Mouse (Mus musculus): ENCODE measurements around the gene Cacna1e. TPM values are rescaled to one million over a fixed set of nuclear protein-coding genes. Genes with fewer than 3 reads are reported as not detected.

Gene Cacna1e
- polyA plus RNA-seq, 1 experiment from 2014 or later, result 1.8 TPM

DNA sequence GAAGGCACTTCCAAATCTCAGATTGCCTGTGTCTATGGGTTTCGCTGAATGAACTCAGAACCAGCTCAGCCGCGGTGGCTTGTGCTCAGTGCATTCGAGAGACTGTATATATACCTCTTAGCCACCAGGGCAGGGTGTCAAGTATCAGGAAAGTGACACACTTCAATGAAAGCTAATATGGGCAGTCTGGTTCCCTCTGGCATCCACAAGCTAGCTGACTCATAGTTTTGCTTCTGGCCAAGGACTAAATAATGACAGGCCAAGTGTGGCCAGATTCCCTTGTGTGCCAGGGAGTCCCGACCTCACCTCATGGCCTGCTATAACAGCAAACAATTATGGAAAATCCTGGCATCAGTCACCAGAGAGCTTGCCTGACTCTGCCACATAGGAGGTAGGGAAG lies 422.8 kb downstream of the Cacna1e start:
- Histone ChIP-seq H3K4me3 (no peak overlapping the region), H3K4me2 (replicated peaks) (no peak overlapping the region), H3K9me3 (no peaks in the 10 kb centered on the region), H3K27ac (no peak overlapping the region), H3K36me3 (no peaks in the 10 kb centered on the region), H3K27me3 (no peaks in the 10 kb centered on the region), H3K9ac (no peak overlapping the region), H3K4me1 (no peaks in the 10 kb centered on the region)
- WGBS, result 60% methylated on average over 5 of the region's 5 CpGs
- ATAC-seq (ENCODE audit: insufficient number of reproducible peaks, insufficient read depth, low FRiP score, low TSS enrichment), result no peak

DNA sequence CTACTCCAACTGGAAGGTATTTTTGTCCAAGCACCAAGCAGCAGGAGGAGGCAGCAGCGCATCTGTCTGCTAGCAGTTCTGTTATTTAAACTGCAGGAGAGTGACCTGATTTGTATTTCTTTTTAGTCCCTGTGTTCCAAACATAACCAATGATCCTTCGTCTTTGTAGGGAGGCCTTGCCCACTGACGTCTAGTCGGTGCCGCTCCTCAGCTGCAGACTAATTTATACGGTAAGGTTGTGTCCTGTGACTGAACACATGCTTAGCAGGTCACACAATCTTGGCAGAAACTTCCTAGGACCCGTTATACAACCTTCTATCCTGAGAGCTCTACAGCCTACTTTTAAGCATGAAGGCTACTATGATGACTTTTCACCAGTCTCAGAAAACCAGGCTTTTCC lies 424.2 kb downstream of the Cacna1e start:
- 86% methylated on average over 7 of the region's 7 CpGs for WGBS
- no peaks in the 10 kb centered on the region for H3K27me3 ChIP-seq
- no peaks in the 10 kb centered on the region for H3K9me3 ChIP-seq
- ATAC-seq (ENCODE audit: insufficient number of reproducible peaks, insufficient read depth, low FRiP score, low TSS enrichment), result no peak
- H3K4me1 ChIP-seq, result no peaks in the 10 kb centered on the region
- no peak overlapping the region for H3K9ac ChIP-seq
- H3K4me2 ChIP-seq (replicated peaks), result no peak overlapping the region
- no peak overlapping the region for H3K4me3 ChIP-seq
- H3K27ac ChIP-seq, result no peak overlapping the region
- H3K36me3 ChIP-seq, result no peaks in the 10 kb centered on the region

GRCm38 (mm10) chr1:154458601-154459000 lies 425.7 kb downstream of the Cacna1e start:
- Histone ChIP-seq H3K27me3 (no peaks in the 10 kb centered on the region), H3K4me2 (replicated peaks) (no peak overlapping the region), H3K4me1 (no peaks in the 10 kb centered on the region), H3K4me3 (no peak overlapping the region), H3K36me3 (no peaks in the 10 kb centered on the region), H3K9me3 (no peaks in the 10 kb centered on the region), H3K9ac (no peak overlapping the region), H3K27ac (no peak overlapping the region)
- WGBS, result 87% methylated on average over 2 of the region's 2 CpGs
- no peak for ATAC-seq (ENCODE audit: insufficient number of reproducible peaks, insufficient read depth, low FRiP score, low TSS enrichment)

- Histone ChIP-seq H3K4me2 (replicated peaks) (no peak overlapping the region), H3K27ac (no peak overlapping the region), H3K4me3 (no peak overlapping the region), H3K36me3 (no peaks in the 10 kb centered on the region), H3K9me3 (no peaks in the 10 kb centered on the region), H3K27me3 (no peaks in the 10 kb centered on the region), H3K4me1 (no peaks in the 10 kb centered on the region), H3K9ac (no peak overlapping the region)
- 92% methylated on average over 3 of the region's 3 CpGs for WGBS
- no peak for ATAC-seq (ENCODE audit: insufficient number of reproducible peaks, insufficient read depth, low FRiP score, low TSS enrichment)
Measured at GRCm38 (mm10) chr1:154450799-154451198, 433.5 kb downstream of the Cacna1e start.

DNA sequence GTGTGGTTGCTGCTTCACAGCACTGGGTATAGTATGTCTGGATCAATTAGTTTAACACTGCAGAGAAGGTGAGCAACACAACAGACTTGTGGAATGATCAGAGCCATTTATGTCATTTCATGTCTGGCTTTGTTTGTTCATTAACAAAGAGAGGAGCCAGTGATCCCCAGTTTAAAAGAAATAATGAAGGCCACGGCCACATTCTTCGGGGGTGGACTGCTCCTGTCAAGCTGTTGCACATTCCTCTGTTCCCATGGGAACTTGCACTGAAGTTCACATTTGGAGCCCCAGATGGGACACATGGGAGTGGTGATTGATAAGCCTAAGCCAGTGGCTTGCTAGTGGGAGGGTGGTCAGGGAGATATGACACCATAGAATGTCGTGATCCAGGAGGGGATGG lies 437.8 kb downstream of the Cacna1e start:
- no peak for ATAC-seq (ENCODE audit: insufficient number of reproducible peaks, insufficient read depth, low FRiP score, low TSS enrichment)
- no peak overlapping the region for H3K4me3 ChIP-seq
- H3K27ac ChIP-seq, result no peak overlapping the region
- H3K9me3 ChIP-seq, result no peaks in the 10 kb centered on the region
- no peak overlapping the region for H3K9ac ChIP-seq
- no peaks in the 10 kb centered on the region for H3K27me3 ChIP-seq
- no peak overlapping the region for H3K4me2 ChIP-seq (replicated peaks)
- no peaks in the 10 kb centered on the region for H3K36me3 ChIP-seq
- H3K4me1 ChIP-seq, result no peaks in the 10 kb centered on the region
- WGBS, result 56% methylated on average over 3 of the region's 3 CpGs

DNA sequence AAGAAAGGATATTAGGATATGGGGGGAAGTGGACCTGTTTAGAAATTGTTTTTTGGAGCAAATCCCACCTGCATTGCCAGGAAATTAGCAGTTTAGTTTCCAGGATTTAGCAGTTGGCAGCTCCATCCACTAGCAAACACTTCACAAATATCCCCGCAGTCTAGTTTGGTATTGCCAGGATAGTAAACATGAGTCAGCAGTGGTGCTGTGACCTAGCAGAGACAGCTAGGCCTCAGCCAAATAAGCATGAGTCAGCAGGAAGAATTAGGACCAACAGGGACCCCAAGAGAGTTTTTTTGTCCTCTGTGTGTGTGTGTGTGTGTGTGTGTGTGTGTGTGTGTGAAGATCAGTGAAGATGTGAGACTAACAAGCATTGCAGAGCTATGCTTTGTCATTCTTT lies 450.8 kb downstream of the Cacna1e start:
- no peak for ATAC-seq (ENCODE audit: insufficient number of reproducible peaks, insufficient read depth, low FRiP score, low TSS enrichment)
- Histone ChIP-seq H3K4me3 (no peak overlapping the region), H3K36me3 (no peaks in the 10 kb centered on the region), H3K4me2 (replicated peaks) (no peak overlapping the region), H3K9me3 (no peaks in the 10 kb centered on the region), H3K4me1 (no peaks in the 10 kb centered on the region), H3K27me3 (no peaks in the 10 kb centered on the region), H3K27ac (no peak overlapping the region), H3K9ac (no peak overlapping the region)
- 96% methylated on average over 1 of the region's 1 CpGs for WGBS

- Histone ChIP-seq H3K4me1 (no peaks in the 10 kb centered on the region), H3K36me3 (no peaks in the 10 kb centered on the region), H3K4me3 (no peak overlapping the region), H3K27ac (no peak overlapping the region), H3K9me3 (no peaks in the 10 kb centered on the region), H3K9ac (no peak overlapping the region), H3K27me3 (no peaks in the 10 kb centered on the region), H3K4me2 (replicated peaks) (no peak overlapping the region)
- 77% methylated on average over 1 of the region's 1 CpGs for WGBS
- ATAC-seq (ENCODE audit: insufficient number of reproducible peaks, insufficient read depth, low FRiP score, low TSS enrichment), result no peak
Measured at GRCm38 (mm10) chr1:154433112-154433511, 451.2 kb downstream of the Cacna1e start.

GRCm38 (mm10) chr1:154428276-154428675 lies 456.0 kb downstream of the Cacna1e start:
- ATAC-seq (ENCODE audit: insufficient number of reproducible peaks, insufficient read depth, low FRiP score, low TSS enrichment), result no peak
- Histone ChIP-seq H3K36me3 (no peaks in the 10 kb centered on the region), H3K27me3 (no peaks in the 10 kb centered on the region), H3K9ac (no peak overlapping the region), H3K4me1 (no peaks in the 10 kb centered on the region), H3K27ac (no peak overlapping the region), H3K4me2 (replicated peaks) (no peak overlapping the region), H3K9me3 (no peaks in the 10 kb centered on the region), H3K4me3 (no peak overlapping the region)
- WGBS, result 81% methylated on average over 7 of the region's 7 CpGs

DNA sequence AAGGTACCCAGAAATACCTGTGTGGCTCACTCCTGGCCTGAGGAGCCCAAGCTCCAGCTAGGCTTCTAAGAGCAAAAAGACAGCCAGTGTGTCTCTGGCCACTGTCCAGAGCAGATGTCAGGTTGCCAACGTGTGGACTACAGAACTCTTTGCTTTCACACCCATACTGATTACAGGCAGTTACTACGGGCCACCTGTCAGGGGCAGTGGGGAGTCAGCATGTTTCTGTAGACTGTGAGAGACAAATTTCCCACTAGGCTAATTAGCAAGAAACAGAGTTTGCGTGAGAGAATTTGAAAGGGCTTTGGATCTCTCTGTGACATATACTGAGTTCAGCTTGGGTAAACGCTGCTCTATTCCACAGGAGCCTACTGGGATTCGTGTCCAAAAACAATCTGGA lies 466.0 kb downstream of the Cacna1e start:
- Histone ChIP-seq H3K4me2 (replicated peaks) (no peak overlapping the region), H3K9ac (no peak overlapping the region), H3K27me3 (no peaks in the 10 kb centered on the region), H3K27ac (no peak overlapping the region), H3K36me3 (no peaks in the 10 kb centered on the region), H3K4me1 (peaks cover 3% of the 10 kb centered on the region; the same call in 1 of the 2 replicates), H3K4me3 (no peak overlapping the region), H3K9me3 (no peaks in the 10 kb centered on the region)
- WGBS, result 68% methylated on average over 5 of the region's 5 CpGs
- ATAC-seq (ENCODE audit: insufficient number of reproducible peaks, insufficient read depth, low FRiP score, low TSS enrichment), result no peak

DNA sequence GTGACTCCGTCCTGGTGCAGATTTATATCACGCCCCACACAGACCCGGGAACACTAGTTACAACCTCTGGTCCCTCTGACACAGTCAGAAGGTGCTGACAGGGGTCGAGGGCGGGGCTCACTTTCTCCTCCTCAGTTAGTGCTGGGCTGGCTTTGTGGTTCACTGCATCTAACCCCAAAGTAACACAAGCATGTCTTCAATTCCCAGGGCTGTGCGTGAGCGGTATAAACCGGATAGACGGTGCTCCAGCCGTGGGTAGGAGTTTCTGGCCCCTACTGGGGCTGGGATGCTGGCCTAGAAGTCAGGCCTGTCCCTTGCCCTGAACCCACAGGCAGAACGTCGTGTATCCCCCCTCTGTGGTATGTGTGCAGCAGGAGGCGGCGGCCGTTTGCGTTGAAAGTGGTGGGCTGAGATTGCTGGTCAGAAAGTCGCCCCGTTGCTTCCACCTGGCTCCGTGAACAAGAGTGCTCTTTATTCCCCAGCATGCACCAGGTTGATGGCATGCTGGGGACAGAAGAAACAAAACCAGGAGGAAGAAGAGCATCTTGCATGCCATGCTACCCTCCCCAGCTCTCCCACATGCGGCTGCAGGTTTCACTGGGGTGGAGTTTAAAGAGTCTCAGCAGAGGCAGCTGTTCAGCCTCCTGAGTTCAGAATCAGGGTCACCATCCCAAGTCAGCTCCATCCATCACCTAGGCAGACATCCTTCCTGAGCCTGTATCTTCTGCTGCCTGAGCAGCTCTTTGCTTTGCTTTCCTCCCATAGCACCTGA lies 467.7 kb downstream of the Cacna1e start:
- WGBS, result 50% methylated on average over 20 of the region's 20 CpGs
- Histone ChIP-seq H3K36me3 (no peaks in the 10 kb centered on the region), H3K9me3 (no peaks in the 10 kb centered on the region), H3K27me3 (no peaks in the 10 kb centered on the region), H3K4me1 (peaks cover 3% of the 10 kb centered on the region; the same call in 1 of the 2 replicates), H3K4me2 (replicated peaks) (no peak overlapping the region), H3K27ac (no peak overlapping the region), H3K9ac (no peak overlapping the region), H3K4me3 (no peak overlapping the region)
- ATAC-seq (ENCODE audit: insufficient number of reproducible peaks, insufficient read depth, low FRiP score, low TSS enrichment), result 0 out of 2 replicates have a peak, but pooled peaks have one; percentile 52

DNA sequence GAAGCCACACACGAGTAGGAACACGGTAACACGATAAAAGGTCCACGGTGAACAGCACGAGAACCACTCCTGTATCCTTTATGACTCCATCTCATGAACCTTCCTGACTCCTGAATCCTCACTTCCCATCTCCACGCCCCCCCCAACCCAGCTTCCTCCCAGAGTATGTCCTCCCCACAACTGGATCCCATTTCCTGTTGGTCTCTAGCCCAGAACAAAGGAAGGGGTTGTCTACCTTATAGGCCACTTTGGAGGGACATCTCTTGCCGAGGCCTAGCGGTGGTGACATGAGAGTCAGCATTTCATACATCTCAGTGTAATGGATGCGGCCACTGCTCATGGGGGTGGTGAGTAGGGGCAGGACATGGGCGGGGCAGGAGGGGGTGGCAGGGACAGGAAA lies 468.5 kb downstream of the Cacna1e start:
- ATAC-seq (ENCODE audit: insufficient number of reproducible peaks, insufficient read depth, low FRiP score, low TSS enrichment), result no peak
- no peaks in the 10 kb centered on the region for H3K27me3 ChIP-seq
- H3K9me3 ChIP-seq, result no peaks in the 10 kb centered on the region
- 62% methylated on average over 10 of the region's 10 CpGs for WGBS
- H3K9ac ChIP-seq, result no peak overlapping the region
- H3K4me2 ChIP-seq (replicated peaks), result no peak overlapping the region
- peaks cover 3% of the 10 kb centered on the region; the same call in 1 of the 2 replicates for H3K4me1 ChIP-seq
- no peaks in the 10 kb centered on the region for H3K36me3 ChIP-seq
- no peak overlapping the region for H3K27ac ChIP-seq
- H3K4me3 ChIP-seq, result no peak overlapping the region

GRCm38 (mm10) chr1:154413138-154413537 lies 471.2 kb downstream of the Cacna1e start:
- H3K36me3 ChIP-seq, result no peaks in the 10 kb centered on the region
- no peaks in the 10 kb centered on the region for H3K27me3 ChIP-seq
- H3K4me2 ChIP-seq (replicated peaks), result no peak overlapping the region
- no peak overlapping the region for H3K27ac ChIP-seq
- no peak overlapping the region for H3K9ac ChIP-seq
- H3K9me3 ChIP-seq, result no peaks in the 10 kb centered on the region
- H3K4me3 ChIP-seq, result no peak overlapping the region
- ATAC-seq (ENCODE audit: insufficient number of reproducible peaks, insufficient read depth, low FRiP score, low TSS enrichment), result no peak
- 80% methylated on average over 3 of the region's 3 CpGs for WGBS
- H3K4me1 ChIP-seq, result peaks cover 3% of the 10 kb centered on the region; the same call in 1 of the 2 replicates

All from embryonic facial prominence, embryonic 12.5 days (tissue).